Mouse (Mus musculus) midbrain, embryonic 12.5 days (tissue): ENCODE results near the gene Tmem191c. TPM values are rescaled to one million over a fixed set of nuclear protein-coding genes. Genes with fewer than 3 reads are reported as not detected.

Experiments used
- polyA plus RNA-seq: library from polyadenylated mRNA; unstranded; fragments of >200 nt; fragmentation: Nextera tagmentation; extraction: Ambion mirVana; gene quantifications from 2 replicates; pipeline ENCODE4 v1.2.1, GENCODE M21; 2016

Tmem191c gene
- polyA plus RNA-seq, 1 experiment from 2014 or later = 18.4 TPM

Other genes with a start within 250 kb of the Tmem191c start
- 128 and 129 TPM in 2 replicates for gene Ypel1, start 206.4 kb upstream of the Tmem191c start, polyA plus RNA-seq
- 154 and 164 TPM in 2 replicates for gene Ppil2, start 164.8 kb upstream of the Tmem191c start, polyA plus RNA-seq
- gene 2610318N02Rik, start 150.9 kb upstream of the Tmem191c start, polyA plus RNA-seq = 71.6 and 73.8 TPM in 2 replicates
- 58.6 and 58.8 TPM in 2 replicates for gene Sdf2l1, start 143.7 kb upstream of the Tmem191c start, polyA plus RNA-seq
- 9.6 and 10.0 TPM in 2 replicates for gene Ydjc, start 131.5 kb upstream of the Tmem191c start, polyA plus RNA-seq
- 0.63 and 0.92 TPM in 2 replicates for gene Ccdc116, start 128.8 kb upstream of the Tmem191c start, polyA plus RNA-seq
- 371 TPM in 2 replicates for gene Ube2l3, start 73.4 kb upstream of the Tmem191c start, polyA plus RNA-seq
- gene Rimbp3, start 67.5 kb upstream of the Tmem191c start, polyA plus RNA-seq = 2.3 TPM in 2 replicates
- 15.3 and 18.6 TPM in 2 replicates for gene Hic2, start 42.5 kb upstream of the Tmem191c start, polyA plus RNA-seq
- gene Serpind1, start 55.3 kb downstream of the Tmem191c start, polyA plus RNA-seq = 0.46 and 0.58 TPM in 2 replicates
- 17.0 and 18.3 TPM in 2 replicates for gene Snap29, start 129.9 kb downstream of the Tmem191c start, polyA plus RNA-seq
- gene Pi4ka, start 130.2 kb downstream of the Tmem191c start, polyA plus RNA-seq = 64.6 and 70.8 TPM in 2 replicates
- 98.2 and 100 TPM in 2 replicates for gene Crkl, start 175.9 kb downstream of the Tmem191c start, polyA plus RNA-seq
- gene Aifm3, start 213.5 kb downstream of the Tmem191c start, polyA plus RNA-seq = 4.0 and 7.8 TPM in 2 replicates
- 107 and 118 TPM in 2 replicates for gene Lztr1, start 232.6 kb downstream of the Tmem191c start, polyA plus RNA-seq